Mouse (Mus musculus) left cerebral cortex, adult 18-20 months (tissue): Measurements from ENCODE around the gene Tmem151b. TPM values are rescaled to one million over a fixed set of nuclear protein-coding genes. Genes with fewer than 3 reads are reported as not detected.

Source experiments
- DNase-seq, 2 experiments: peaks; one replicate each; pipeline ENCODE4 v3.0.0; 2021 to 2022; ENCODE audit warnings: low spot score in 2 of 2, mixed read lengths in 1 of 2
- total RNA-seq, 2 experiments: library from RNA; stranded (reverse); gene quantifications; 2 replicates each; pipeline ENCODE4 v1.2.3; 2021

Gene Tmem151b
- total RNA-seq, 2 experiments from 2014 or later = 129 to 136 TPM

GRCm38 (mm10) chr17:45584096-45584896, 34.8 kb upstream of the Tmem151b start:
- DNase-seq = peak; percentile 46 to 61

GRCm38 (mm10) chr17:45582715-45583355, 33.4 kb upstream of the Tmem151b start:
- DNase-seq = no peak

- DNase-seq = no peak
These were observed 32.7 kb upstream of the Tmem151b start for GRCm38 (mm10) chr17:45582188-45582587.

- peak; percentile 60 to 64 for DNase-seq
These were observed 32.1 kb upstream of the Tmem151b start for GRCm38 (mm10) chr17:45581567-45581983.

GRCm38 (mm10) chr17:45580958-45581477, 31.5 kb upstream of the Tmem151b start:
- no peak for DNase-seq

- DNase-seq = no peak
These were observed 30.1 kb upstream of the Tmem151b start for GRCm38 (mm10) chr17:45579554-45579953.

- DNase-seq = no peak
These were observed 29.4 kb upstream of the Tmem151b start for GRCm38 (mm10) chr17:45578843-45579242.

GRCm38 (mm10) chr17:45578242-45578641, 28.8 kb upstream of the Tmem151b start:
- no peak for DNase-seq

GRCm38 (mm10) chr17:45575123-45575897, 25.8 kb upstream of the Tmem151b start:
- no peak for DNase-seq

- peak; percentile 76 to 85 for DNase-seq
These were observed 24.8 kb upstream of the Tmem151b start for GRCm38 (mm10) chr17:45574129-45574761.

- DNase-seq = peak; percentile 94 to 96
These were observed 24.3 kb upstream of the Tmem151b start for GRCm38 (mm10) chr17:45573780-45574123.

- DNase-seq = peak; percentile 99 to 100
These were observed 23.8 kb upstream of the Tmem151b start, which contains the start of gene Hsp90ab1 for GRCm38 (mm10) chr17:45573087-45573779. Gene Hsp90ab1, minus strand, starts transcription at chr17:45573271.

GRCm38 (mm10) chr17:45572103-45573086, 22.9 kb upstream of the Tmem151b start:
- DNase-seq = peak; percentile 62 to 76

GRCm38 (mm10) chr17:45569999-45570398, 20.5 kb upstream of the Tmem151b start:
- no peak for DNase-seq

- DNase-seq = no peak
These were observed 19.5 kb upstream of the Tmem151b start for GRCm38 (mm10) chr17:45568990-45569389.

- DNase-seq = no peak
These were observed 17.7 kb upstream of the Tmem151b start for GRCm38 (mm10) chr17:45567162-45567601.

- DNase-seq = no peak
These were observed 17.1 kb upstream of the Tmem151b start for GRCm38 (mm10) chr17:45566360-45567161.

GRCm38 (mm10) chr17:45566031-45566359, 16.5 kb upstream of the Tmem151b start:
- DNase-seq = no peak
